Mouse (Mus musculus) lung, postnatal 4 days (tissue): ENCODE results near the gene Snrnp35.
"Not testable (repeated sequence)": the region's sequence is repeated elsewhere in the genome, so short reads cannot be mapped to it uniquely, and the experiment has no call there.

ENCODE experiments used
- DNase-seq, 2 experiments: peaks; one replicate each; pipeline ENCODE4 v3.0.0; 2021

Snrnp35 gene

DNA sequence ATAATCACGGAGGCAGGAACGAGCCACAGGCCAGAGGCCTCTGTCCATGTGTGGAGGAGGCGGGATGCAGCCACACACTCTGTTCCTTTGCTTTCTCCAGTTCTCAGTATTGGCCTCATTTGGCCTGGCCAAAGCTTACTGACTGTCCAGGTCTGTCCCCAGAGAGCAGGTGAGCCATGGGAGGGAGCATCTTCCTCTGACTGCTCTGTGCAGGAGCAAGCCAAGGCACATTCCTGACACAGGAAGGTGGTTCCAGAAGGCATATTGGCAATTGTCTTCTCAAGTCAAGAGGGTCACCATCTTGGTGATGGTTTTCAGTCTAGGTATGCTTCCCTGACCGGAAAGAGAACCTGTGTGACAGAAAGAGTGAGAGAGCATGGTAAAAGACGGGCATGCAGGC is 19.5 kb upstream of the Snrnp35 start:
- no peak for DNase-seq

DNA sequence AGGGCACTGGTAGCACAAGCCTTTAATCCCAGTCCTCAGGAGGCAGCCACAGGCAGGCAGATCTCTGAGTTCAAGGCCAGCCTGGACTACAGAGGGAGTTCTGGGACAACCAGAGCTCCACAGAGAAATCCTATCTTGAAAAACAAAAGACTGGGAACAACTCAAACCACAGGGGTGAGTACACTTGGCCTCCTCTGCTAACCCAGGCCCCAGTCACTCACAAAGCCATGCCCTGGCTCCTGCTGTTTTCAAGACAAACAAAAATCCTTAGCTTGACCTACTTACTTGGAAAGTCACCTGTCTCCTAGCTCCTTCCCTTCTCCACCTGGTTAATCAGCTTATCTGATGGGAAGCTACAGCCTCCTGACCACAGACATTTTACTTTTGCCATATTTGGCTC is 18.0 kb upstream of the Snrnp35 start:
- DNase-seq: no peak

DNA sequence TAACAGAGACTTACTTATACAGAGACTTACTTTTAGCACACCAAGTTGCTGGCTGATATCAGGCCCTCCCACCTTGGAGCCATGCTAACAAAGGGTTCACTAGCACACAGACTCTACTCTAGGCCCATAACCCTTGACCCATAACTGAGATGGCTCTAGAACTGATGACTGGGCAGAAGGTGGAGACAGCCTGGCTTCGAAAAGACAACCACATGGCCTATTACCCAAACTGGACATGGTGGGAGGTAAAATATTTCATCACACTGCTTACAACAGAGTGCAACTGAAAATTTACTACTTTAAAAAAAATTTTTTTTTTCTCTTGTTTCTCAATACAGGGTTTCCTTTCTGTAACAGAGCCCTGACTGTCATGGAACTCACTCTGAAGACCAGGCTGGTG is 15.2 kb upstream of the Snrnp35 start:
- DNase-seq: no peak

DNA sequence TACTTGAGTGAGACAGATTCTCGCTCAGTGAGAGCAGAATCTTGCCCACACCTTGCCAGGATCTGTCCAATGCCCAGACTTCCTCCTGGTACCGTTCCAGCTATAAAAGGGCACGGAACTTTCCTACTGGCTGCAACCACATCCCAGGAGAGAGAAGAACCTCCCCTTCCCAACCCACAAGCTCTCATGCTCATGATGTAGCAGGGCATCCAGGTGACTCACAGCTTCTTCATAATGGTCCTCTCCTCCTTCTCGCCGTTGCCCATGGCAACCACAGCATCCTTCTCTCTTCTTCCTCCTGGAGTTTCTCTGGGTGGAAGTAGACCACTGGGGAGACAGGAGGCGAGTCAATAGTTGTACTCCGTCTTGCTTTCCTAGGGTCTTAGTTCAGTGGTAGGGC is 14.6 kb upstream of the Snrnp35 start:
- no peak for DNase-seq

DNA sequence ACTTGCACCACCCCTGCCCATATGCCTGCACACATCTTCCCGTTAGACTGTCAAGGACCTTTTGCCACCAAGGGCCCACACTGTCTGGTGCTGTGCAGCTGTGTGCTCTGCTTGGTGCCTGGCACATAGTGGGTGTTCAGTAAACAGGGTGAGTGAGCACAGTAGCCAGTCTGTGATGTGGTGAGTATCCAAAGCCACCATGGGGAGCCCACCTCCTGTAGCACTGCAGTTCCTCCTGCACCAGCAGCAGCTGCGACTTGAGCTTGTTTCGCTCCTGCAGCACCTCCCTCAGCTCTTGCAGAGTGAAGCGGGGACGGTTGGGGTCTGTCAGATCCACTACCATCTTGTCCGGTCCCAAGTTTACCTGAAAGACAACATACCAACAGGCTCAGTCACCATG is 13.4 kb upstream of the Snrnp35 start:
- no peak for DNase-seq

DNA sequence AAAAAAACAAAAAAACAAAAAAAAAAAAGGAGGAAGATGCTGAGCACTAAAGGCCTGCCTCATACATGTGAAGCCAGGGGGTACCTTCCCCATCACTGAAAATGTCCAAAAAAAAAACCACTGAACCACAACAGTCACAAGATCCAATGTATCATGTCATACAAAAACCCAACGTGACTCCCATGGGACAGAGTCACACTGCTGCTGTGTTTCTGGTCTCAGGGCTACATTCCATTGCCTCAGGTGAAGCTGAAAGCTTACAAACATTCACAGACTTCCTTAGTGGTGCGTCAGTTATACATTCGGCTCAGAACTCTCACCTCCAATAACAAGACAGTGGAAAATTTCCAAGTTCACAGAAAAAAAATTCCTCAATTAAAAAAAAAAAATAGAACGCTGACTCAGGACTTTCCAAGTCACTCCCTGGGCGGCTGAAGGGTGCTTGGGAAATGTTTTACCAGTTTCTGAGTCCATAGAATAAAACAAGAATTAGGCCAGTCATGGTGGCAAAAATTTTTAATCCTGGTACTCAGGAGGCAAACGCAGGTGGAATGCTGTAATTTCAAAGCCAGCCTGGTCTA is 12.3 kb upstream of the Snrnp35 start:
- no peak for DNase-seq

DNA sequence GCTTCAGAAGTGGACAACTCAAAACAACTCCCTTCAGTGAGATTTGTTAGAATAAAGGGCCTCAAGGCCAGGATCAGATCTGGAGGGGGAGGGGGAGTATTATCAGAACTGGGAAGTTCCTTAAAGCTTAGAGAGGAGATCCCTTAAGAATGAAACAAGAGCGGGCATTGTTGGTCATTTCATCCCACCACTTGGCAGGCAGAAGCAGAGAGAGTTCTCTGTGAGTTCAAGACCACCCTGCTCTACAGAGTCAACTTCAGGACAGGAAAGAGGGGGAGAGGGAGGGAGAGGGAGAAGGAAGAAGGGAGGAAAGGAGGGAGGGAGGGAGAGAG is 4.1 kb upstream of the Snrnp35 start:
- no peak for DNase-seq

DNA sequence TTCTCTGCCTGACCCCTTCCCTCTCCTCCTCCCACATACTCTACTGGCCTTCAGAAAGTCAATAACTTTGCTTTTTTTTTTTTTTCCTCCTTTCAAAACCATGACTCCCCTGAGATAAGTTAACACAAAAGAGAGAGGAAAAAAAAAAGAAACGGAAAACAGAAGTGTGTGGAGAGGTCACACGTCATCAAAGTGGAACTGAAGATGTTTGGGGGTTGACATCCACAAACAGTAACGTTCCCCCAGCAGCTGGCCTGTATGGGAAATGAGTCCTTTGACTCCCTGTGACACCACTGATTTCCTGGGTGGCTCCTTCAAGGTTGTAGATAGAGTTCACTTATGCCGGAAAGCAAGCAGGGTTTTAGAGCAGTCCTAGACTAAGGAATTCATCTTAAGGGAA is 2.8 kb upstream of the Snrnp35 start:
- no peak for DNase-seq

DNA sequence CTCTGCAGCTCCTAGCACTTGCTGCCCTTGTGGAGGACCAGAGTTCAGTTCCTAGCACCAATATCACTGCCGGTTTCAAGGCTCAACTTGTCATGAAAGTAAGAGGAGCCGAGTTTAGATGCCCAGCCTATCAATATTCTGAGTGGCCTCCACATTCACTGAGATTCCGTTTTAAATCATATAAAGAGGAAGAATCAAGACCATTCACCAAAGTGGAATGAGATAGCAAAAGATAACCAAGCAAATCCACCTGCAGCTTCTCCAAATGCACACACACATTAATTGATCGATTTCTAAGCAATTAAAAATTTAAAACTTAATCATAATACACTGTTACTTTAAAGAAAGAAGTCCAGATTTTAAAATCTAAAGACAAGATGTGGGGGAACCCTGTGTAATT is 1.2 kb upstream of the Snrnp35 start:
- DNase-seq: no peak

DNA sequence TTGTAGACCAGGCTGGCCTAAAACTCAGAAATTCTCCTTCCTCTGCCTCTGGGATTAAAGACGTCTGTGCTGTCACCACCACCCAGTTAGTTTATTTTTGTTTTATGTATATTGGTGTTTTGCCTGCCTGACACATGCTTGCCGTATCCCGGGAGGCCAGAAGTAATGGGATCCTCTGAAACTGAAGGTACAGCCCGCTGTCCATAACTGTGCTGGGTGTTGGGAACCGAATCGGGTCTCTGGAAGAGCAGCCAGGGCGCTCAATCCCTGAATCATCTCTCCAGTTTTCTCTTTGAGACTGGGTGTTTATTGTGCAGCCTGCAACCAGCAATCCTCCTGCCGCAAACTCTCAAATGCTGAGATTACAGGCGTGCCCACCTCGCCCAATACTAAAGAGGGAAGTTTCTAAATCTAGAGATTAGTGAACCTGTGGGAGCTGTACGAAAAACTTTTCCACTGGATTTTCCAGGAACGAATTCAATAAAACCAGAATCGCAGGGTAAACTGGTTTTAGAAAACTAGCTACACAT is 433 bp upstream of the Snrnp35 start:
- DNase-seq: peak in 1 of 2 experiments; percentile 49

DNA sequence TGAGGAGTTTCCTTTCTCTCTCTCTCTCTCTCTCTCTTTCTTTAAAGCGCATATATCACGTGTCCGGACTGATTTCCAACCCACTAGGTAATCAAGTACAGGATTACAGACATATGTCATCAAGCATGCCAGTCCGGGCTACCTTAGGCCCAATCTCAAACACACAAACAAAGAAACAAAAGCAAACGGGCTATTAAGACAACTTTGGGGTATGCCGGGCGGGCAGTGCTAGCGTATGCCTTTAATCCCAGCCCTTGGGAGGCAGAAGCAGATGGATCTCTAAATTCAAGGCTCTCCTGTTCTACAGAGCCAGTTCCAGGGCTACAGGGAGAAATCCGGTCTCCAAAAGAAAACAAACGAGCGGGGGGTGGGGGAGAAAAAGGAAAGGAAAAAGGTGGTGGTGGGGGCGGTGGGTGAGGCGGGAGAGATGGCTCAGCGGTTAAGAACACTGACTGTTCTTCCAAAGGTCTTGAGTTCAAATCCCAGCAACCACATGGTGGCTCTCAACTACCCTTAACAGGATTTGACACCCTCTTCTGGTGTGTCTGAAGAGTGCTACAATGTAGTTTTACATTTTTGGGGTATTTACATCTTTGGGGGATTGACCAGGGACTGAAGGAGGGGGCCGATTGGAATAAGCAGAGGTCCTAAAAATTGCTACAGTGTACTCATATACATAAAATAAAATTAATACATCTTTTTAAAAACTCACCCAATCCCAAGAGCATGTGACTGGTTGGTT is 892 bp downstream of the Snrnp35 start:
- no peak for DNase-seq

DNA sequence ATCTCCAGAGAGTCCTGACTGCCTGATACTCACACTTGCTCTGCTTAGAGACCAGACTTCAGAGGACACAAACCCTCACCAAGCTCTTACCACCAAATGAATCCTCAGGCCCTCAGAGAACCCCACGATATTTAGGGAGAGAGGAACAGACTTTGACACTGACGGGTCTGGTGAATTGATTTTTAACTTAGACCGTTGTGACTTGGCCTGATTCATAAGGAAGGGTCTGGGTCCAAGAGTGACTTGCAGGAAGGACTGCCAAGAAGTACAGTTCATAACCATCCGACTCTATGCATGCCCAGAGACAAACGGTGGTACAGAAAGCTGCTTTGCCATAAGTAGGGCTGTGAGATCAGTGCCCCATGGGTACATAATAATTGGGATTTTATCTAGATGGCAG is 2.7 kb downstream of the Snrnp35 start:
- DNase-seq: no peak

DNA sequence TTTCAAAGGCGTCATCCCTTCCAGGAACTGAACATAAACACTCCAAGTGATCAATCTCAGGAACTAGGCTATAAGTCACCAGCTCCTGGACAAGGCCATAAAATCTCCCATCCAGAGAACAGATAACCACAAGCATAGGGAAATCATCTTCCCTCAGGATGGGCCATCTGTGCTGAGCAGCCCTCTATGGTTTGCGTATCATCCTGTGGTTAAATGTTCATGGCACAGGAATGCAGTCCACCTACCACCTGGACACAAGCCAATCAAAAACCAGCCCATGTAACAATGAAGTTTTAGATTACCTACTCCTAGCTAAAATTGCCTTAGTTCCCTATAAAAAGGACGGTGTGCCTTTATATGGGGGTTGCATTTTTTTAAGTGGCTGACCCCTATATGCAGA is 6.0 kb downstream of the Snrnp35 start:
- DNase-seq: no peak

DNA sequence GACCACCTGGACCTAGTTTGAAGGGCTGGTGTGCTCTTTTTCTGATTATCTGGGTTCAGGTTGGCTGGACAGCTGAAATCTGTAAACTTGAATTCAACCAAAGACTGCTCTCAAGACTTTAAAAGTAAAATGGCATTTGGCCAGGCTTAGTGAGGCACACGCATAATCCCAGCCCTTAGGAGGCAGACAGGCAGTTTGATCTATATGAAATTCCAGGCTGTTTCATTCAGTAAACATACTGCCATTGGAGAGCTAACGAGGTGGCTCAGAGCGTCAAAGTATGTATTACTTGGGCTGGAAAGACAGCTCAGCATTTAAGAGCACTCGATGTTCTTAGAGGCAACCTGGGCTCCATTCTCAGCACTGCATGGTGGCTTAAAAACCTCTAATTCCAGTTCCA is 8.8 kb downstream of the Snrnp35 start:
- no peak for DNase-seq

DNA sequence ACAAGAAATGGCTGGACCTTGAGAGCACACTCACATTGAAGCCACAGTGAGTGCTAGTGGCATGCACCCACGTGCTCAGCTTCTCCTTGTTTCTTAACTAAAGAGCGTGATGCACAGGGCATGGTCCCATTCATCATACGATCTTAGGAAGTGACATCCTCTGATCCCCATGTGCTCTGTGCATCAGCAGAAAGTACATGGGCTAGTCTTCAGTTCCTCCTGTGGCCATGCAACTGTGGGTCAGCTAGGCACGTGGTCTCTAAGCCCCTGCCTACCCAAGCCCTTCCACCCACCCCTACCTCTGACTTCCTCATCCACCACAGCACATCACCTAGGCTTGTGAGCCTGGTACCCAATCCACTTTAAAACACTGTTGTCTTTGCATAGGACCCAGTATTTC is 9.7 kb downstream of the Snrnp35 start:
- no peak for DNase-seq

DNA sequence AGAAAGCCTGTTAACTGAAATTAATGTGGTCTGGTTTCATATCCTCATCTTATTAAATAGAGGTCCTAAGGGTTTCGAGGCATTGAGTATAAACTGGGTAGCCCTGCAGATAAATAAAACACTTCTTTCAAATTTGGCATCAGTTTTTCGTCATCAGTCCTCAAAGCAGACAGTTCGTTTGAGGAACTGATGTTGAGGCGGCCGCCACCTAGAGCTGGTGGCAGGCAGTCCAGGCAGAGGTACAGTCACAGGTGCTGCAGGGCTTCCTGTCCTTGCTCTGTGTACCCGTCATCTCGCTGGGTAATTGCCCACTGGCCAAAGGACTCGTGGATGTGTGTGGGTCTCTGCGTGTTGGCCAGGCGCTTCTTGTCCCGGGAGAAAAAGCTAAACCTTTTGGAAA is 10.5 kb downstream of the Snrnp35 start:
- no peak for DNase-seq

DNA sequence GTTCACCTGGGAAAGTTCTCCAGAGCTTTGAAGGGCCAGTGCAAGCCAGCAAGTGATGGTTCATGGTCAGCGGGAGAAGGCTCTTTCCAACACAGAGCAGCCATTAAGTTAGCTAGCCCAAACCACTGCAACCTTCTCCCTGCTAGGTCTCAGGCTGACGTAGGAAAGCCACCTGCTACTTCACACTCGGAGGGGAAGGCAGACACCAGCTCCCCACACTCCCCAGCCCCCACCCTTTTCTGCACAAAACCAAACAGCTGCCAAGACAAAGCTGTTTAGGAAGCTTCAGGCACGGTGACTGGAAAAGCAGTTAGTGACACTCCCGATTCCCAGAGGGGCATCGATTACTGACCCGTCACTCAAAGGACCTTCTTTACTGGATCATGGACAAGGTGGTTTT is 12.6 kb downstream of the Snrnp35 start:
- DNase-seq: no peak

DNA sequence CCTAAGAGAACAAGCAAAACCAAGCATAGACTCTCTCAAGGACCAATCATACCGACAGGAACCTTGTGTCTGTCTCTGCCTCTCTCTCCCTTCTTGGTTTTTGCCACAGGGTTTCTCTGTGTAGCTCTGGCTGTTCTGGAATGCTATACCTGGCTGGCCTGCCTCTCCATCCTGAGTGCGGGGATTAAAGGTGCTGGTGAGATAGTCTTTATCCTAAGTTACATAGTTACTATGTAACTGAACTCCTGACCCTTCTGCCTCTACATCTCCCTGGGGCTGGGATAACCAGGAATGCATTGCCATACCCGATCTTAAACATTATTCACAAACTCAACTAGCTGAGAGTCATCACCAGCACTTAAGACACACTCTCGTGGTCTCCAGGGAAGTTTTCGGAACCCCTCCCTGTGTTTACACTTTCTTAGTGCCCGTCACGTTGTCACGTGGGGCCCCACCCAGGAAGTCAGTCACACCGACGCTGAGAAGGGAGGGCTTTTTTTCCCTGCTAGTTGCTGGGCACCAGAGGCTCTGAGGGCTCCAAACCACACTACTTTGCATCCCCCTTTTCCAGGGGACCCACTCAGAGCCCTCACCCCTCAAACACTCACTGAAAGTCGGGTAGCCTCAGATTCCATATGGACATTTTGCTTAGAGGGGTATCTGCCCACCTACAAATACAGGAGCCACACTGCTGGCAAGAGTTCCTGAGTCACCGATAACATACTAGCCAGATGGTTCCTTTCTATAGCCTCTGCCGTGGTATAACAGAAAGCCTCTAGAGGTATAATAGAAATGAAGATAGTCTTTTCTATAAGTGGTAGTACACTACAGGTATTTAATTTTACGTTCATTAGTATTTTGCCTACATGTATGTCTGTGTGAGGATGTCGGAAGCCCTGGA is 13.9 kb downstream of the Snrnp35 start:
- peak; percentile 39 to 63 for DNase-seq

DNA sequence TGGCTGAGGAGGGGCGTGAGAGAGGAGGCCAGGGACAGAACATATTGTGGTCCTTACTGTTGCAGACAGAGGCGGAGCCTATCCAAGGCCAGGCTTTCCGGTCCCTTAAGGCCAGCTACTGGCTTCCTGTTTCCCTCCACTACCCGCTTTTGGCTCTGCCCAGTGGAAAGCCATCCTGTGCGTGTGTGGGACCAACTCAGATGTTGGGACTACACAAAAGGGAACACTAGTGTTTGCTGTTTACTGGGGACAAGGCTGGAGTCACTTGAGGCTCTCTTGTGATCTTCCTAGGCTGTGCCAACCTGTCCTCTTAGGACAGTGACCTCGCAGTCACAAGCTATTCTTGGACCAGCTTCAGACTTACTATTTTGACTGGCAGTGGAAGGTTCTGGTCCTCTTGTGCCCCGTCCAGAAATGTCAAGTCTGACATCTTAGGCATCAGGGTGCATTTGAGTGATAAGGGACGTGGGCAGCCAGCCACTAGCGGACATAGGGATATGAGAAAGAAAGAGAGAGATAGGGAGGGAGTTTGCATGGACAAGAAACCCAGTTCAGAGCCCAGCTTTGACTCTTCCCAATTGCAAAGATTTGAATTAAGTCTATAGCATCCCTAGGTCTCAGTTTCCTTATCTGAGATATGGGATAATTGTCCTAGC is 15.4 kb downstream of the Snrnp35 start:
- peak; percentile 68 to 78 for DNase-seq

DNA sequence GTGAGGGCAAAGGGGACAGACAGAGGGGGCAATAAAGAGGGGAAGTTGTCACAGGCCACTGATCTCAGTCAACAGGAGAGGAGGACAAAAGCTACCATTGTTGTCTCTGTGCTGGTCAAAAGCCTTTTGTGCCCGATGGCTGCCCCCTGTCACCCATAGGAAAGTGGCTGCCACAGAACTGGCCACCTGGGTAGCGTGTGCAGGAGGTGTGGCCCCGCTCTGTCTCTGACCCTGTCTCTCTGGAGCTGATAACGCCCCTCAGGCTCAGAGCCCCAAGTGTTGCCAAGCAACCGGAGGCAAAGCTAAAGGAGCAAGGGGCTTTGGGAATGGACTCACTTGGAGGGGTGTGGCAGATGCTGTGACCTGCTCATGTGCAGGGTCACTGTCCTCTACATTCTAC is 16.1 kb downstream of the Snrnp35 start:
- DNase-seq: no peak

DNA sequence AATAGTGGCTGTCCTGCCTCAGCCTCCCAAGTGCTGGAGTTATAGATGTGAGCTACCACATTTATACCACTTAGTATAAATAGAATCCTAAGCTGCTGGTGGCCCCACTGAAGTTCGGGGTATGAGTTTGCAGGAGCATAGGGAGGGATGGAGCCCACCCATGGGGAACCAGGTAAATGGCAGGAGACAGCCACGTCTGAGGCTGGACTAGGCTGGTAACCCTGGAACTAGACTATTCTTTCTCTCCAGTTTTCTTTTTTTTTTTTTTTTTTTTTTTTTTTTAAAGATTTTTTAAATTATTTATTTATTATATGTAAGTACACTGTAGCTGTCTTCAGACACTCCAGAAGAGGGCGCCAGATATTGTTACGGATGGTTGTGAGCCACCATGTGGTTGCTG is 17.1 kb downstream of the Snrnp35 start:
- not testable (repeated sequence) for DNase-seq

DNA sequence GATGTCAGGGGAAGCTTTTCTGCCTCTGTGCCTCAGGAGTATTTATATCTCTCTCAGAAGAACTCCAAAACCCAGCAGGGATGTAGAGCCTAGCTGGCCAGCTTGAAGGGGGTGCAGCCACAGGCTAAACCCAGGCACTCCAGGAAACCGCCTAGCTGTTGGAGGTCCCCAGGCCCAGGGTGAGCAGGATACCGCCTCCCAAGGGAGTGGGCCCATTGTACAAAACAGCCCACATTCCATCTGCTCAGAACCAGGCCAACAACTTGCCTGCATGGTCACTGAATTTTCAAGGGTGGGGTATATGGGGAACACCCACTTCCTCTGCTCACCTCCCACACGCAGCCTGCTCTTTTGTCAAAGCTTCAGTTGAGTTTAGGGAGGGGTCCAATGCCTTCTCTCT is 17.6 kb downstream of the Snrnp35 start:
- DNase-seq: no peak

DNA sequence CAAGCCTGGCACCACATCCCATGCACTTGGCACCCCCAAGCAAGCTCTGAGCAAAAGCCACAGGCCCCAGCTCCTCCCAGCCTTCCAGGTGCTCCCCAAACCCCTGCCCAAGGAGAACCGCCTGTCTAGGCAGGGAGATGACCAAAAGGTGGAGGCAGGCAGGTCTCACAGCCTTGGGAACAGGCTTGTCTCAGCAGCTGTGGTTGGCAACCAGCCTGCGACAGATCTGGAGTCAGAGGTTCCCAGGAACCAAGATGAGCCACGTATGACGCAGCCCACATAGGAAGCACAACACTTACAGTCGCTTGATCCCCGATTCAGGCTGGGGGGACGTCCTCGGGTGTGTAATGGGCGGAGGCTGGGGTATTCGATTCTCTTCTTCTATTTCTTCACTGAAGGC is 18.6 kb downstream of the Snrnp35 start:
- no peak for DNase-seq
